9 mouse cellular contexts compared by ENCODE assay signal in the genomic region with DNA sequence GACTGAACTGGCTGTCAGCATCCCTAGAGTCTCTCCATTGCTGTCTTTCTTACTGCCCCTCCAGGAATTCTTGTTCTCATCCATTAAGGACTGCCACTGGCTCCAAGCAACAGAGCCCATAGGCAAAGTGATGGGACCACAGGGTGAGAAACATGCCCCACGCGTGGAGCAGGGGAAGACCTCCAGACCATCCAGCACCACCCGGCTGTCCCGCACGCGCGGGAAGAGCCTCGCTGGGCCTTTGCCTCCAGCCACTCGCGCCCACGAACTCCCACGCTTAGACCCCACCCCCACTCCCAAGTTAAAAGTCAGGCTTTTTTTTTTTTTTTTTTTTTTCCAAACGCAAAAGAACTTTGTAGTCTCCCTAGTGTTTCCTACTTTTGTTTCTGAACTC. TPM values are rescaled to one million over a fixed set of nuclear protein-coding genes. Genes with fewer than 3 reads are reported as not detected.
DNase-seq lines count a peak whose midpoint lies in the region; ATAC-seq and TF ChIP-seq lines count a peak whose summit lies in the region.
"Had no signal": no experiment of that assay in that cellular context is flagged by ENCODE, and none has a peak within 500 bp of the region (broad histone marks: within the 10 kb centered on the region; RNA-seq: fewer than 3 reads in every experiment).

No protein-coding gene starts in this region.

- DNase-seq in left cerebral cortex, adult 2 months (ENCODE audit: extremely low spot score in 1 of 2, low spot score in 2 of 2): no peak
- DNase-seq in left cerebral cortex, adult 9 months (ENCODE audit: low spot score in 2 of 2): no peak
- DNase-seq in embryonic facial prominence, embryonic 14.5 days (ENCODE audit: low spot score): peak; percentile 28
- no peak for DNase-seq in hindbrain, postnatal 0 days (ENCODE audit: low spot score)
- DNase-seq in frontal cortex, postnatal 36 days (ENCODE audit: low spot score in 2 of 2): no peak
- no peak for DNase-seq in cerebellum, postnatal 10 days
- no peak for DNase-seq in thymus, postnatal 0 days (ENCODE audit: low spot score)

- no peak for ATAC-seq in embryonic facial prominence, embryonic 14.5 days (ENCODE audit: low read depth)
- ATAC-seq in hindbrain, postnatal 0 days: no peak
- no peak for ATAC-seq in midbrain, embryonic 13.5 days

- H3K36me3 ChIP-seq in embryonic facial prominence, embryonic 14.5 days (ENCODE audit: control insufficient read depth, insufficient read depth, low read length): no peaks in the 10 kb centered on the region
- no peaks in the 10 kb centered on the region for H3K36me3 ChIP-seq in hindbrain, postnatal 0 days (ENCODE audit: insufficient read depth, low read length)
- no peaks in the 10 kb centered on the region for H3K36me3 ChIP-seq in midbrain, embryonic 13.5 days

- H3K4me2 ChIP-seq in embryonic facial prominence, embryonic 14.5 days (ENCODE audit: low read depth, low read length): peak overlapping the region; percentile 96
- H3K4me2 ChIP-seq in hindbrain, postnatal 0 days (ENCODE audit: low read depth, low read length): peak overlapping the region; percentile 99
- H3K4me2 ChIP-seq in midbrain, embryonic 13.5 days (replicated peaks): peak overlapping the region; percentile 93

- H3K27me3 ChIP-seq in embryonic facial prominence, embryonic 14.5 days (replicated peaks; ENCODE audit: control insufficient read depth, insufficient read depth, low read length): no peaks in the 10 kb centered on the region
- 0 out of 2 replicates have a peak, but pooled peaks cover 2% of the 10 kb centered on the region for H3K27me3 ChIP-seq in hindbrain, postnatal 0 days (ENCODE audit: insufficient read depth, low read length)
- peaks cover 27% of the 10 kb centered on the region for H3K27me3 ChIP-seq in midbrain, embryonic 13.5 days

- intact Hi-C loops in left cerebral cortex, adult 2 months (cut with DNase I): no loop called here

- 0% methylated on average over 13 of the region's 13 CpGs for WGBS in embryonic facial prominence, embryonic 14.5 days
- WGBS in hindbrain, postnatal 0 days: 2% methylated on average over 13 of the region's 13 CpGs
- WGBS in midbrain, embryonic 13.5 days: 3% methylated on average over 13 of the region's 13 CpGs

- H3K9me3 ChIP-seq in embryonic facial prominence, embryonic 14.5 days (ENCODE audit: control insufficient read depth, low read length): no peaks in the 10 kb centered on the region
- no peaks in the 10 kb centered on the region for H3K9me3 ChIP-seq in hindbrain, postnatal 0 days (ENCODE audit: low read length)
- no peaks in the 10 kb centered on the region for H3K9me3 ChIP-seq in midbrain, embryonic 13.5 days

- no peak overlapping the region for H3K27ac ChIP-seq in left cerebral cortex, adult 2 months
- H3K27ac ChIP-seq in embryonic facial prominence, embryonic 14.5 days (replicated peaks; ENCODE audit: low read depth, low read length): peak overlapping the region; percentile 55; the same call in 1 of the 2 replicates
- no peak overlapping the region for H3K27ac ChIP-seq in hindbrain, postnatal 0 days
- H3K27ac ChIP-seq in midbrain, embryonic 13.5 days: no peak overlapping the region

- no peaks in the 10 kb centered on the region for H3K4me1 ChIP-seq in embryonic facial prominence, embryonic 14.5 days (ENCODE audit: control insufficient read depth, insufficient read depth, low read length)
- H3K4me1 ChIP-seq in hindbrain, postnatal 0 days (ENCODE audit: insufficient read depth, low read length): 0 out of 2 replicates have a peak, but pooled peaks cover 6% of the 10 kb centered on the region
- H3K4me1 ChIP-seq in midbrain, embryonic 13.5 days (replicated peaks): peaks cover 18% of the 10 kb centered on the region

- H3K4me3 ChIP-seq in left cerebral cortex, adult 2 months: peak overlapping the region; percentile 62
- peak overlapping the region; percentile 75 for H3K4me3 ChIP-seq in embryonic facial prominence, embryonic 14.5 days (ENCODE audit: low read depth, low read length)
- peak overlapping the region; percentile 54 for H3K4me3 ChIP-seq in hindbrain, postnatal 0 days (ENCODE audit: low read length)
- peak overlapping the region; percentile 50 for H3K4me3 ChIP-seq in midbrain, embryonic 13.5 days (replicated peaks)

- H3K9ac ChIP-seq in embryonic facial prominence, embryonic 14.5 days (ENCODE audit: low read depth, low read length): peak overlapping the region; percentile 91
- H3K9ac ChIP-seq in hindbrain, postnatal 0 days (replicated peaks; ENCODE audit: low read length): peak overlapping the region; percentile 56
- peak overlapping the region; percentile 66; the same call in 1 of the 2 replicates for H3K9ac ChIP-seq in midbrain, embryonic 13.5 days (replicated peaks)

- no peak for TF ChIP-seq CTCF in left cerebral cortex, adult 2 months (IDR thresholded peaks at IDR 0.05)
- TF ChIP-seq CTCF in hindbrain, postnatal 0 days (IDR thresholded peaks at IDR 0.05; ENCODE audit: low read depth): no peak

RNA-seq across cellular contexts. Expression of a gene that starts 0.7 kb away (rescaled TPM):
- total RNA-seq in left cerebral cortex, adult 2 months (2021): 1 to 10 TPM; 4.4 TPM
- 11.9 and 12.5 TPM in 2 replicates for polyA plus RNA-seq in embryonic facial prominence, embryonic 14.5 days (2014; fragmentation: Nextera tagmentation; extraction: Ambion mirVana)
- 3.1 and 4.1 TPM in 2 replicates for total RNA-seq in hindbrain, postnatal 0 days (2014; rRNA removed)
- 2.5 and 2.6 TPM in 2 replicates for polyA plus RNA-seq in hindbrain, postnatal 0 days (2015; fragmentation: Nextera tagmentation; extraction: Ambion mirVana)
- polyA plus RNA-seq in midbrain, embryonic 13.5 days (2015; fragmentation: Nextera tagmentation; extraction: Ambion mirVana): 2.8 and 2.9 TPM in 2 replicates
- polyA plus RNA-seq in thymus, postnatal 0 days (2015; fragmentation: Nextera tagmentation; extraction: Ambion mirVana): 9.6 and 10.1 TPM in 2 replicates

RNA-seq across cellular contexts. Expression of a gene that starts 21.7 kb away (rescaled TPM):
- not detected for total RNA-seq in left cerebral cortex, adult 2 months (2021)
- not detected in 2 replicates for polyA plus RNA-seq in embryonic facial prominence, embryonic 14.5 days (2014; fragmentation: Nextera tagmentation; extraction: Ambion mirVana)
- not detected in 2 replicates for total RNA-seq in hindbrain, postnatal 0 days (2014; rRNA removed)
- not detected in 2 replicates for polyA plus RNA-seq in hindbrain, postnatal 0 days (2015; fragmentation: Nextera tagmentation; extraction: Ambion mirVana)
- polyA plus RNA-seq in midbrain, embryonic 13.5 days (2015; fragmentation: Nextera tagmentation; extraction: Ambion mirVana): not detected in 2 replicates
- polyA plus RNA-seq in thymus, postnatal 0 days (2015; fragmentation: Nextera tagmentation; extraction: Ambion mirVana): not detected in 2 replicates
- polyA plus RNA-seq: brain, embryonic 14.5 days had no signal

RNA-seq across cellular contexts. Expression of a gene that starts 39.9 kb away (rescaled TPM):
- 1 to 10 TPM; 1.5 to 1.7 TPM for total RNA-seq in left cerebral cortex, adult 2 months (2021)
- 29.6 and 30.1 TPM in 2 replicates for polyA plus RNA-seq in embryonic facial prominence, embryonic 14.5 days (2014; fragmentation: Nextera tagmentation; extraction: Ambion mirVana)
- total RNA-seq in hindbrain, postnatal 0 days (2014; rRNA removed): 3.3 and 4.6 TPM in 2 replicates
- 3.5 and 3.7 TPM in 2 replicates for polyA plus RNA-seq in hindbrain, postnatal 0 days (2015; fragmentation: Nextera tagmentation; extraction: Ambion mirVana)
- 0.71 and 0.93 TPM in 2 replicates for polyA plus RNA-seq in midbrain, embryonic 13.5 days (2015; fragmentation: Nextera tagmentation; extraction: Ambion mirVana)
- 2.6 and 2.9 TPM in 2 replicates for polyA plus RNA-seq in thymus, postnatal 0 days (2015; fragmentation: Nextera tagmentation; extraction: Ambion mirVana)
